Mouse (Mus musculus) heart, adult 11 months (tissue): Measurements from ENCODE around the gene Arid1a.

ENCODE experiments used
- DNase-seq: peaks from one replicate; pipeline ENCODE4 v3.0.0; 2022

Arid1a gene

GRCm38 (mm10) chr4:133673666-133674330 lies 82.8 kb downstream of the Arid1a start:
- DNase-seq: peak; percentile 97

- DNase-seq: peak; percentile 96
Observed at GRCm38 (mm10) chr4:133672845-133673647, 83.5 kb downstream of the Arid1a start.

GRCm38 (mm10) chr4:133671881-133672844 lies 84.4 kb downstream of the Arid1a start, which contains the start of gene Pigv:
Gene Pigv, minus strand, starts transcription at chr4:133672647.
- DNase-seq: peak; percentile 99

GRCm38 (mm10) chr4:133671184-133671880 lies 85.2 kb downstream of the Arid1a start:
- peak; percentile 98 for DNase-seq

- DNase-seq: peak; percentile 92
Observed at GRCm38 (mm10) chr4:133669652-133670210, 86.8 kb downstream of the Arid1a start.

- peak; percentile 94 for DNase-seq
Observed at GRCm38 (mm10) chr4:133668537-133668936, 88.0 kb downstream of the Arid1a start.

GRCm38 (mm10) chr4:133666199-133666598 lies 90.4 kb downstream of the Arid1a start:
- DNase-seq: peak; percentile 94

GRCm38 (mm10) chr4:133665118-133665517 lies 91.5 kb downstream of the Arid1a start:
- DNase-seq: no peak

- peak; percentile 72 for DNase-seq
Observed at GRCm38 (mm10) chr4:133662945-133663344, 93.6 kb downstream of the Arid1a start.

- DNase-seq: peak; percentile 90
Observed at GRCm38 (mm10) chr4:133662421-133662820, 94.1 kb downstream of the Arid1a start.

- DNase-seq: peak; percentile 99
Observed at GRCm38 (mm10) chr4:133660193-133661155, 96.1 kb downstream of the Arid1a start.

- peak; percentile 98 for DNase-seq
Observed at GRCm38 (mm10) chr4:133659497-133660192, 96.9 kb downstream of the Arid1a start.

GRCm38 (mm10) chr4:133658729-133659128 lies 97.8 kb downstream of the Arid1a start:
- peak; percentile 76 for DNase-seq

- peak; percentile 82 for DNase-seq
Observed at GRCm38 (mm10) chr4:133657829-133658458, 98.6 kb downstream of the Arid1a start.

- peak; percentile 78 for DNase-seq
Observed at GRCm38 (mm10) chr4:133656997-133657396, 99.6 kb downstream of the Arid1a start.

- peak; percentile 88 for DNase-seq
Observed at GRCm38 (mm10) chr4:133656294-133656693, 100.3 kb downstream of the Arid1a start.

GRCm38 (mm10) chr4:133654070-133654469 lies 102.5 kb downstream of the Arid1a start:
- DNase-seq: peak; percentile 75

GRCm38 (mm10) chr4:133652746-133653145 lies 103.8 kb downstream of the Arid1a start:
- peak; percentile 68 for DNase-seq

- no peak for DNase-seq
Observed at GRCm38 (mm10) chr4:133651986-133652385, 104.6 kb downstream of the Arid1a start.
